Mouse (Mus musculus): ENCODE results near the gene Plppr2. TPM values are rescaled to one million over a fixed set of nuclear protein-coding genes. Genes with fewer than 3 reads are reported as not detected.

The Plppr2 gene
- total RNA-seq, 4 experiments from 2014 or later, result 19.6 to 44.0 (median 32.1) TPM

GRCm38 (mm10) chr9:21932445-21933137, 4.2 kb upstream of the Plppr2 start:
- no peak for DNase-seq

GRCm38 (mm10) chr9:21934021-21934420, 2.8 kb upstream of the Plppr2 start:
- no peak for DNase-seq

- no peak for DNase-seq
Observed at GRCm38 (mm10) chr9:21935466-21936131, 1.2 kb upstream of the Plppr2 start.

GRCm38 (mm10) chr9:21937711-21938175, 910 bp downstream of the Plppr2 start:
- no peak for DNase-seq

GRCm38 (mm10) chr9:21938234-21938855, 1.5 kb downstream of the Plppr2 start:
- no peak for DNase-seq

GRCm38 (mm10) chr9:21943046-21943445, 6.2 kb downstream of the Plppr2 start:
- no peak for DNase-seq

- no peak for DNase-seq
Observed at GRCm38 (mm10) chr9:21943638-21944037, 6.8 kb downstream of the Plppr2 start.

GRCm38 (mm10) chr9:21944267-21944666, 7.4 kb downstream of the Plppr2 start:
- no peak for DNase-seq

GRCm38 (mm10) chr9:21947540-21948130, 10.8 kb downstream of the Plppr2 start:
- no peak for DNase-seq

GRCm38 (mm10) chr9:21948146-21948545, 11.3 kb downstream of the Plppr2 start:
- no peak for DNase-seq

- no peak for DNase-seq
Observed at GRCm38 (mm10) chr9:21948790-21949189, 12.0 kb downstream of the Plppr2 start.

- DNase-seq, result no peak
Observed at GRCm38 (mm10) chr9:21950322-21950721, 13.5 kb downstream of the Plppr2 start.

GRCm38 (mm10) chr9:21951977-21952376, 15.1 kb downstream of the Plppr2 start:
- no peak for DNase-seq

GRCm38 (mm10) chr9:21953600-21953999, 16.8 kb downstream of the Plppr2 start:
- DNase-seq, result no peak

- DNase-seq, result no peak
Observed at GRCm38 (mm10) chr9:21954635-21955034, 17.8 kb downstream of the Plppr2 start.

- no peak for DNase-seq
Observed at GRCm38 (mm10) chr9:21955225-21955569, 18.4 kb downstream of the Plppr2 start.

- peak; percentile 97 for DNase-seq
Observed at GRCm38 (mm10) chr9:21955570-21956281, 18.9 kb downstream of the Plppr2 start, which contains the start of gene Swsap1. TSS of gene Swsap1 (plus strand) at chr9:21955755.

- no peak for DNase-seq
Observed at GRCm38 (mm10) chr9:21958372-21958771, 21.5 kb downstream of the Plppr2 start.

- no peak for DNase-seq
Observed at GRCm38 (mm10) chr9:21959244-21959643, 22.4 kb downstream of the Plppr2 start.

- DNase-seq, result no peak
Observed at GRCm38 (mm10) chr9:21960135-21960534, 23.3 kb downstream of the Plppr2 start.

GRCm38 (mm10) chr9:21960558-21961208, 23.9 kb downstream of the Plppr2 start:
- no peak for DNase-seq
